Mouse (Mus musculus): ENCODE measurements around the gene Rabgef1.

DNA sequence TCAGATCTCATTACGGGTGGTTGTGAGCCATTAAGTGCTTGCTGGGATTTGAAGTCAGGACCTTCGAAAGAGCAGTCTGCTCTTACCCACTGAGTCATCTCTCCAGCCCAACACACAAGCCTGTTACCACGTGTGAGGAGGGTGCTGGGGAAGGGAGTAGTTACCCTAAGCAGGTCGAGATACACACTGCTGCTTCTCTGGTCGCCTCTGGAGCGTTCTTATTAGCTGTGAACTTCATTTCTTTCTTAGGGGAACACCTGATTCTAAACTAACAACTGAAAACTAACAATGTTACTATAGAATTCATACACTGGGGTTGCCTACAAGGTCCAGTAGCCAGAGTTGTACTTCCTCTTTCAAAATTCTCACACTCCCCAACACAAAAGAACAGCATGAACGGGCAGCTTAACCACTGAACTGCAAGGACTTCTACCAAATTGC, 11.8 kb upstream of the Rabgef1 start:
- no peak for TF ChIP-seq CTCF (IDR thresholded peaks at IDR 0.05; ENCODE audit: low read depth)
- TF ChIP-seq EP300 (IDR thresholded peaks at IDR 0.05; ENCODE audit: low read depth): no peak
